Mouse (Mus musculus) frontal cortex, adult (tissue): ENCODE measurements around the gene Tmem167.

Source experiments
- ATAC-seq: cut with Nextera tagmentation; 2 replicates; pipeline ENCODE4 v1.9.2; 2017; ENCODE audit warnings: mild to moderate bottlenecking, moderate library complexity, mixed read lengths; ENCODE audit not compliant: low TSS enrichment

Tmem167 gene

GRCm38 (mm10) chr13:90182262-90182661 is 93.3 kb downstream of the Tmem167 start:
- ATAC-seq = no peak

- no peak for ATAC-seq
Measured at GRCm38 (mm10) chr13:90183536-90183935, 94.6 kb downstream of the Tmem167 start.

DNA sequence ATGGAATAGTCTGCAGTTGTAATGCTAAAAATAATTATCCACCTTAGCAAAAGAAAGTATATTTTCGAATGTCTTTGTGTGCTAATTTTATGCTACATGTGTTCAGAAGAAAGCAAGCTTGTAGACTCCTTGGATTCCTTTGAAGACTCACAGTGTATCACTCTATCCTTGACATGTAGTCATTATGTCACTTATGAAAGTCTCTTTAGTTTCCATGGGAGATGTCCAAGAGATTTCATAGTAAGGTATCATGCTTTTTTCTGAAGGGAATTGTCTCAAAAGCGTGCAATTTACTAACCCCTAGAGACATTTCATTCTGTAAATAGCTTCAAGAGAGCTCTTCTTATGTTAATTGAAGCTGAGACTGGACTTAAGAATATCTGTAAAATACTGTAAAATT is 97.8 kb downstream of the Tmem167 start:
- ATAC-seq = no peak

GRCm38 (mm10) chr13:90188021-90188420 is 99.1 kb downstream of the Tmem167 start:
- no peak for ATAC-seq

- ATAC-seq = no peak
Measured at GRCm38 (mm10) chr13:90191794-90192193, 102.9 kb downstream of the Tmem167 start.
